Mouse (Mus musculus) C2C12 (cell line): ENCODE measurements around the gene Cd6. TPM values are rescaled to one million over a fixed set of nuclear protein-coding genes. Genes with fewer than 3 reads are reported as not detected.

Experiments
- H3K27me3 ChIP-seq: one replicate; pipeline ENCODE4 v1.6.1; 2011; ENCODE audit not compliant: control insufficient read depth, insufficient read depth, insufficient read length
- H3K36me3 ChIP-seq: one replicate; pipeline ENCODE4 v1.6.1; 2011; ENCODE audit not compliant: control insufficient read depth, insufficient read depth
- H3K4me3 ChIP-seq: one replicate; pipeline ENCODE4 v1.5.1; 2011; ENCODE audit warnings: mild to moderate bottlenecking, control low read depth; ENCODE audit not compliant: poor library complexity, insufficient read depth, severe bottlenecking
- H3K79me2 ChIP-seq: one replicate; pipeline ENCODE4 v1.6.1; 2011; ENCODE audit not compliant: control insufficient read depth, insufficient read depth
- H3K79me3 ChIP-seq: one replicate; pipeline ENCODE4 v1.6.1; 2011; ENCODE audit warnings: low read depth, control low read depth
- H3ac ChIP-seq: one replicate; pipeline ENCODE3; 2011; ENCODE audit warnings: low read depth; ENCODE audit not compliant: control insufficient read depth, insufficient read length
- CEBPB ChIP-seq: IDR thresholded peaks from one replicate; pipeline ENCODE4 v1.6.1; 2011; ENCODE audit warnings: low read depth, mild to moderate bottlenecking, control low read depth, moderate library complexity
- CTCF ChIP-seq: IDR thresholded peaks from one replicate; pipeline ENCODE4 v1.5.1; 2011; ENCODE audit not compliant: control insufficient read depth, insufficient read depth, insufficient read length
- FOSL1 ChIP-seq: IDR thresholded peaks from one replicate; pipeline ENCODE4 v1.8.0; 2011; ENCODE audit warnings: mild to moderate bottlenecking, low read length; ENCODE audit not compliant: poor library complexity, insufficient read depth, severe bottlenecking
- MAX ChIP-seq: IDR thresholded peaks from one replicate; pipeline ENCODE4 v1.6.1; 2011; ENCODE audit warnings: mild to moderate bottlenecking, control low read depth
- MYOD1 ChIP-seq: IDR thresholded peaks from one replicate; pipeline ENCODE4 v1.6.1; 2011; ENCODE audit warnings: low read depth; ENCODE audit not compliant: control insufficient read depth, insufficient read length
- MYOG ChIP-seq: IDR thresholded peaks from one replicate; pipeline ENCODE4 v1.6.1; 2011; ENCODE audit not compliant: control insufficient read depth, insufficient read length; ENCODE audit errors: extremely low read depth
- USF1 ChIP-seq: IDR thresholded peaks from one replicate; pipeline ENCODE4 v1.6.1; 2011; ENCODE audit warnings: low read depth, mild to moderate bottlenecking, control low read depth, moderate library complexity
- polyA plus RNA-seq: library from polyadenylated mRNA; unstranded; fragments of >200 nt; fragmentation: generic; extraction: Trizol; gene quantifications from one replicate; pipeline ENCODE4 v1.2.1, GENCODE M21; 2012; ENCODE audit warnings: missing spikeins

Cd6 gene
- polyA plus RNA-seq, 1 experiment: 0.30 TPM

DNA sequence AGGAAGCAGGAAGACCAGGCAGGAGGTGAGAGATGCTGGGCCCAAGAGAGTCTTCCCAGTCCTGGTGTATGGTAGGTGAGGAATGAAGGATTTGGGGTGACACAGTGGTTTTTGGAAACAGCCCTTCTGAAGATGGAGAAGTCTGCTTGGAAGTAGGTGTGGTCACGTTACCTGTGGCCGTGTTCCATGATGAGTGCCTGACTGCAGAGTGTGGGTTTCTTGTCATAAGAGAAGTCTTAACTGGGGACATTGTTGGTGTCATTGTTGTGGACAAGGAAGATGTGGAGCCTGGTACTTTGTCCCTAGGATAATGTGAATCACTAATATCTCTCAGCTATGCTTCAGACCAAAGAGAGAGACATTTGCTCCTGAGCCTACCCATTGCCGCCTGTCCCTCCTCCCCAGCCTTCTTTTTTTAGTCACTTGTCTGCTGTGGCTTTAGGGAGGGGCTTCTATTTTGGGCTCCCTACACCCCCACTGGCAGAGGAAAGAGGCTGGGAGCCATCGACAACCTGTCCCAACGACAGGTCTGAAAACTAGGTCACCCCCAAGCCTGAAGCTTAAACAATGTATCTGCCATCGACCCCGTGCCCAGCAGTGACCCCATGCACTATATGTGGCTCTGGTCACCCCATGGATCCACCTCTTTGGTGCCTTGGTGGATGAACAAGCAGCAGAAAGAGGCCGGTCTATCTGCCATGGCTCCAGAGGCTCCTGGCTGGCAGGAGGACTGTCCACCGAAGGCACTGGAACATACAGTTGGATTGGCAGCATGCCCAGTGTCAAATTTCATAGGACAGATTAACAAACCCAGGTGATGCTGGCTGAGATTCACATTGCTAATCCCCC lies 69.7 kb downstream of the Cd6 start:
- Histone ChIP-seq H3K79me2 (no peaks in the 10 kb centered on the region), H3ac (no peak overlapping the region), H3K36me3 (no peaks in the 10 kb centered on the region), H3K4me3 (no peak overlapping the region), H3K27me3 (no peaks in the 10 kb centered on the region), H3K79me3 (no peaks in the 10 kb centered on the region)
- TF ChIP-seq MYOD1: no peak
- no peak for TF ChIP-seq MYOG
- TF ChIP-seq USF1: no peak
- TF ChIP-seq CTCF: no peak
- no peak for TF ChIP-seq MAX
- no peak for TF ChIP-seq FOSL1
- no peak for TF ChIP-seq CEBPB

DNA sequence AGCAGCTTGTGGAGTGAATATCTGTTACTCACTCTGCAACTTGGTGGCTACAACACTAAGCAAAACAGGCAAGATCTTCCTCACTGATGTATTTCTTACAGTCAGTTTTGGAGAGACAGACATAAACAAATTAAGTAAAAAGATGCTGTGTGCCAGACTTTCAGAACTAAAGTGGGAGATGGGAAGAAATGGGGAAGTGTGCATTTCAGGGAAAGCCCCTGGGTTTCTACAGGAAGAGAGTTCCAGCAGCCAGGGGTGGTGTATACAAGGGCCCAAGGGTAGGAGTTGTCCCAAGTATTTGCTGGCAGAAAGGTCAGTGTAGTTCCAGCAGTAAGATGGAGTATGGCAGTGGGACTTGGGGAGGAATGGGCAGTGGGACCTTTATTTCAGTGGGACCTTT lies 70.3 kb downstream of the Cd6 start:
- Histone ChIP-seq H3K4me3 (no peak overlapping the region), H3K36me3 (no peaks in the 10 kb centered on the region), H3K79me2 (no peaks in the 10 kb centered on the region), H3K79me3 (no peaks in the 10 kb centered on the region), H3K27me3 (no peaks in the 10 kb centered on the region), H3ac (no peak overlapping the region)
- TF ChIP-seq CEBPB (no peak), MYOG (no peak), FOSL1 (no peak), USF1 (no peak), MYOD1 (no peak), CTCF (no peak), MAX (no peak)

DNA sequence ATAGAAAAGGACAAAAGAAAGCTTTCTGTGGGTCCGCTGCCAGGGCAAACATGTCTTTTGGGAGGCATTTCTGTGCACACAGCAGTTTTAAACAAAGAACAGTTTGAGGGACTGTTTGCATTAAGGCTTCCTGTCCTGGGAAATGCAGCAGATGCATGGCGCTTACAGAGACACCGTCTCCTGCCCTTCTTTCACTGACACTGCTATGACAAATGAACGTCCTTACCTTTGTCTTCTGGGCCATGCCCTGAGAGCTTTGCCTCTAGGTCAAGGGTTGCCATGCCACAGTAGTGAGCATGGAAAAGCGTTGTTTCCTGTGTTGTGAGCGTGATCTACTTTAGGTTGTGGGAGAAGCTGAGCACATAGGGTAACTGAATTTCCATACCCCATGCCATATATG lies 71.2 kb downstream of the Cd6 start:
- no peaks in the 10 kb centered on the region for H3K36me3 ChIP-seq
- TF ChIP-seq CTCF (no peak), MYOG (no peak), FOSL1 (no peak), USF1 (no peak), MAX (no peak), MYOD1 (no peak), CEBPB (no peak)
- no peaks in the 10 kb centered on the region for H3K79me3 ChIP-seq
- no peak overlapping the region for H3K4me3 ChIP-seq
- no peak overlapping the region for H3ac ChIP-seq
- no peaks in the 10 kb centered on the region for H3K79me2 ChIP-seq
- H3K27me3 ChIP-seq: no peaks in the 10 kb centered on the region

DNA sequence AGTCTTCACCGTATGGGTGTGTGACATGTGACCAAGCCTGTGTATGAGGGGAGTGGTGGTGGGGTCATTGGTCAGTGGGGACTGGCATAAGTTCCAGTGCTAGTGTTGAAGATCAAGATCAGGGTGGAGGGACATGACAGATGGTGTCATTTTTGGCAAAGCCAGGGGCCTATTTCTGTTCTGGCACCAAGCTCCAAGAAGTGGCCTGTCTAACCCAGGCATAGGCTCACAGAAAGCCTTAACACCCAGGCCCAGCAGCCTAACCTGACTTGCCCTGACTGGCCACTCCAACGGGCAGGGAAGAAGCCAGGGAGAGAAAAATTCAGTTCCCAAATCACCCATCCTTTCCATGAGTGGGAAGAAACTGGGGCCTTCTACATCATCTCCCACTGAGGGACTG lies 72.3 kb downstream of the Cd6 start:
- Histone ChIP-seq H3K79me3 (no peaks in the 10 kb centered on the region), H3K27me3 (no peaks in the 10 kb centered on the region), H3K4me3 (no peak overlapping the region), H3K79me2 (no peaks in the 10 kb centered on the region), H3ac (no peak overlapping the region), H3K36me3 (no peaks in the 10 kb centered on the region)
- TF ChIP-seq USF1: no peak

DNA sequence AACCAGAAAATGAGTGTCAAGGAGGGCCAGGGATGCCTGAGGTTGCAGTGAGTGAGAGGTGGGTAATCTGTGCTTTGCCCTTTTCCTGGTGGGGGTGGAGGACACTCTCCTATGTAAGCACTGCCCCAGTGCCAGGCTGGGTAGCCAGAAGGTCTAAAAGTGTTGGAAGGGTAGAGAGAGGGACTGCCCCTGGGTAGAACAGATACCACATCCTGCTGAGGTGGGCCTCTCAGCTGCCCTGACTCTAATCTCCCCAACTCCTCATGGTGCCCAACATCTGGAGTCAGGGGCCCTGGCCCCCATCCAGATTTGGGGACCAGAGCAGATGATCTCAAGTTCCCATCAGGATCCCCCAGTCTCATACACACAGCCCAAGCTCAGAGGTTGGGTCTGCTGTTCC lies 72.7 kb downstream of the Cd6 start:
- H3K79me2 ChIP-seq: no peaks in the 10 kb centered on the region
- TF ChIP-seq MAX (no peak), USF1 (no peak), MYOG (no peak), FOSL1 (no peak), MYOD1 (no peak), CEBPB (no peak), CTCF (no peak)
- H3ac ChIP-seq: no peak overlapping the region

DNA sequence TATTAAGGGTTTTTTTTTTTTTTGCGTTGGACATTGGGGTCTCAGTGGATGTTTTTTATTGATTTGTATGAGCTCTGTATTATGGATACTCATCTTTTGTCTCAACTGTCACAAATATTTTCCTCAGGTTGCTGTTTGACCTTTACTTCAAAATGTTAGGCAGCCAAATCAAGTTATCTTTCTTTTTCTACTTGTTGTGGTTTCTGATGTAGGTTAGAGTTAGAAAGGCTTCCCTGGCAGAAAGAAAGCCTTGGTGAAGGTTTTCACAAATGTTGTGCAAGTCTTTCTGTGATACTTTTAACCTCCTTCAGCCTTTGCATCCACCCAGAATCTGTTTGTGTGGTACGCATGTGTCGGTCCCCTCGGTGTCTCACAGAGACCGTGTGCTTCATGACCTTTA lies 77.2 kb downstream of the Cd6 start:
- no peaks in the 10 kb centered on the region for H3K79me3 ChIP-seq
- TF ChIP-seq MYOD1 (no peak), CEBPB (no peak), MAX (no peak)
- H3K27me3 ChIP-seq: no peaks in the 10 kb centered on the region
- H3K79me2 ChIP-seq: no peaks in the 10 kb centered on the region
- H3K4me3 ChIP-seq: no peak overlapping the region
- H3ac ChIP-seq: no peak overlapping the region
- H3K36me3 ChIP-seq: no peaks in the 10 kb centered on the region

More for the DNA sequence above, 72.7 kb downstream of the Cd6 start:
- Histone ChIP-seq H3K27me3 (no peaks in the 10 kb centered on the region), H3K79me3 (no peaks in the 10 kb centered on the region), H3K4me3 (no peak overlapping the region), H3K36me3 (no peaks in the 10 kb centered on the region)
